Mouse (Mus musculus) liver, postnatal 0 days (tissue): ENCODE measurements around the gene Kirrel. TPM values are rescaled to one million over a fixed set of nuclear protein-coding genes. Genes with fewer than 3 reads are reported as not detected.
A peak's percentile ranks its signal among the peaks of the same experiment; 100 is the strongest.

Experiments used
- ATAC-seq: fragments of 200-750 bp; cut with Nextera tagmentation; 2 replicates; pipeline ENCODE4 v1.8.0; 2017; ENCODE audit warnings: mild to moderate bottlenecking, moderate library complexity
- DNase-seq: peaks from one replicate; pipeline ENCODE4 v3.0.0-alpha.2; 2016
- H3K27ac ChIP-seq: fragments of 300-500 bp; sonication (generic); 2 replicates; pipeline ENCODE4 v1.5.1; 2014; ENCODE audit warnings: antibody characterized with exemption, moderate library complexity, mild to moderate bottlenecking, low read depth
- H3K27me3 ChIP-seq: fragments of 300-500 bp; sonication (generic); 2 replicates; pipeline ENCODE4 v1.6.1; 2014; ENCODE audit warnings: low read length, control low read depth, mixed read lengths; ENCODE audit not compliant: insufficient read depth
- H3K36me3 ChIP-seq: fragments of 300-500 bp; sonication (generic); replicated peaks from 2 replicates; pipeline ENCODE4 v1.6.1; 2014; ENCODE audit warnings: mild to moderate bottlenecking, control low read depth, low read length, moderate library complexity, mixed read lengths; ENCODE audit not compliant: insufficient read depth
- H3K4me1 ChIP-seq: fragments of 300-500 bp; sonication (generic); 2 replicates; pipeline ENCODE4 v1.6.1; 2014; ENCODE audit warnings: antibody characterized with exemption, mild to moderate bottlenecking, control low read depth; ENCODE audit not compliant: insufficient read depth
- H3K4me2 ChIP-seq: fragments of 300-500 bp; sonication (generic); 2 replicates; pipeline ENCODE4 v1.6.1; 2014; ENCODE audit warnings: low read depth, mild to moderate bottlenecking, low read length, moderate library complexity, mixed read lengths
- H3K4me3 ChIP-seq: fragments of 300-500 bp; sonication (generic); 2 replicates; pipeline ENCODE4 v1.5.1; 2014; ENCODE audit warnings: low read depth, low read length
- H3K9ac ChIP-seq: fragments of 300-500 bp; sonication (generic); replicated peaks from 2 replicates; pipeline ENCODE4 v1.6.1; 2014; ENCODE audit warnings: mild to moderate bottlenecking, moderate library complexity
- H3K9me3 ChIP-seq: fragments of 300-500 bp; sonication (generic); 2 replicates; pipeline ENCODE4 v1.6.1; 2016; ENCODE audit warnings: mild to moderate bottlenecking, control low read depth, low read length, mixed read lengths
- CTCF ChIP-seq: sonication (generic); IDR thresholded peaks from 2 replicates; pipeline ENCODE4 v1.5.1; 2016; ENCODE audit warnings: antibody characterized with exemption, low read depth
- EP300 ChIP-seq: IDR thresholded peaks from 2 replicates; pipeline ENCODE4 v1.6.1; 2016; ENCODE audit warnings: antibody characterized with exemption, low read depth, mild to moderate bottlenecking
- WGBS: fragments of 180-500 bp; shearing (Covaris S2); extraction: QIAGEN DNeasy Blood & Tissue Kit; methylation state at CpG from one replicate; pipeline ENCODE4 v1.1.7; 2014; ENCODE audit not compliant: insufficient replicate concordance; 5-methylcytosine and 5-hydroxymethylcytosine counted together
- polyA plus RNA-seq: library from polyadenylated mRNA; unstranded; fragments of >200 nt; fragmentation: Nextera tagmentation; extraction: Ambion mirVana; gene quantifications from 2 replicates; pipeline ENCODE4 v1.2.1, GENCODE M21; 2015

The Kirrel gene
- polyA plus RNA-seq, 1 experiment from 2014 or later = 0.73 TPM

GRCm38 (mm10) chr3:87097969-87098946, 76.3 kb downstream of the Kirrel start:
- H3K4me2 ChIP-seq = no peak overlapping the region
- ATAC-seq (peak; percentile 91), DNase-seq (peak; percentile 32)
- H3K9me3 ChIP-seq = no peaks in the 10 kb centered on the region
- 71% methylated on average over 19 of the region's 19 CpGs for WGBS
- H3K27me3 ChIP-seq = no peaks in the 10 kb centered on the region
- TF ChIP-seq EP300 = no peak
- no peak for TF ChIP-seq CTCF
- H3K9ac ChIP-seq = no peak overlapping the region
- H3K27ac ChIP-seq = no peak overlapping the region
- no peaks in the 10 kb centered on the region for H3K4me1 ChIP-seq
- no peak overlapping the region for H3K4me3 ChIP-seq
- no peaks in the 10 kb centered on the region for H3K36me3 ChIP-seq

GRCm38 (mm10) chr3:87097205-87097604, 77.3 kb downstream of the Kirrel start:
- H3K27me3 ChIP-seq = no peaks in the 10 kb centered on the region
- ATAC-seq (no peak), DNase-seq (no peak)
- no peak overlapping the region for H3K9ac ChIP-seq
- no peaks in the 10 kb centered on the region for H3K9me3 ChIP-seq
- no peak overlapping the region for H3K4me3 ChIP-seq
- TF ChIP-seq CTCF = no peak
- no peak for TF ChIP-seq EP300
- H3K27ac ChIP-seq = no peak overlapping the region
- no peaks in the 10 kb centered on the region for H3K4me1 ChIP-seq
- no peaks in the 10 kb centered on the region for H3K36me3 ChIP-seq
- WGBS = 87% methylated on average over 9 of the region's 9 CpGs
- H3K4me2 ChIP-seq = no peak overlapping the region

GRCm38 (mm10) chr3:87093718-87094117, 80.8 kb downstream of the Kirrel start:
- 51% methylated on average over 6 of the region's 6 CpGs for WGBS
- H3K36me3 ChIP-seq = no peaks in the 10 kb centered on the region
- DNase-seq = no peak
- H3K27ac ChIP-seq = no peak overlapping the region
- no peaks in the 10 kb centered on the region for H3K9me3 ChIP-seq
- no peak for ATAC-seq
- no peak overlapping the region for H3K4me3 ChIP-seq
- no peak overlapping the region for H3K4me2 ChIP-seq
- TF ChIP-seq CTCF = no peak
- no peak for TF ChIP-seq EP300
- H3K27me3 ChIP-seq = no peaks in the 10 kb centered on the region
- H3K4me1 ChIP-seq = no peaks in the 10 kb centered on the region
- H3K9ac ChIP-seq = no peak overlapping the region

- Histone ChIP-seq H3K27ac (no peak overlapping the region), H3K27me3 (no peaks in the 10 kb centered on the region), H3K9me3 (no peaks in the 10 kb centered on the region), H3K9ac (no peak overlapping the region), H3K4me1 (no peaks in the 10 kb centered on the region), H3K4me3 (no peak overlapping the region), H3K36me3 (no peaks in the 10 kb centered on the region), H3K4me2 (no peak overlapping the region)
- ATAC-seq (peak; percentile 59; the same call in 1 of the 2 replicates), DNase-seq (peak; percentile 56)
- TF ChIP-seq CTCF (peak; percentile 99), EP300 (no peak)
- WGBS = 69% methylated on average over 13 of the region's 13 CpGs
Measured at GRCm38 (mm10) chr3:87089694-87090565, 84.6 kb downstream of the Kirrel start.

- Histone ChIP-seq H3K27me3 (no peaks in the 10 kb centered on the region), H3K4me2 (no peak overlapping the region), H3K36me3 (no peaks in the 10 kb centered on the region), H3K9ac (no peak overlapping the region), H3K27ac (no peak overlapping the region), H3K9me3 (no peaks in the 10 kb centered on the region), H3K4me3 (no peak overlapping the region), H3K4me1 (no peaks in the 10 kb centered on the region)
- TF ChIP-seq CTCF = no peak
- no peak for TF ChIP-seq EP300
- DNase-seq (no peak), ATAC-seq (no peak)
- 76% methylated on average over 7 of the region's 7 CpGs for WGBS
Measured at GRCm38 (mm10) chr3:87087146-87087545, 87.4 kb downstream of the Kirrel start.

- Histone ChIP-seq H3K4me1 (no peaks in the 10 kb centered on the region), H3K4me3 (no peak overlapping the region), H3K36me3 (no peaks in the 10 kb centered on the region), H3K4me2 (no peak overlapping the region), H3K27ac (no peak overlapping the region), H3K9me3 (no peaks in the 10 kb centered on the region), H3K27me3 (no peaks in the 10 kb centered on the region), H3K9ac (no peak overlapping the region)
- WGBS = 56% methylated on average over 3 of the region's 3 CpGs
- DNase-seq (peak; percentile 57), ATAC-seq (no peak)
- TF ChIP-seq EP300 (no peak), CTCF (peak; percentile 76)
Measured at GRCm38 (mm10) chr3:87082235-87082634, 92.3 kb downstream of the Kirrel start.
